Mouse (Mus musculus) cerebellum, adult 2 months (tissue): ENCODE measurements at regions not wholly inside any gene's neighbourhood (a gene's known extent, or its start where the extent isn't known, plus 50 kb on each side); places are given as distances from the start of the nearest gene placed in this dataset.

Experiments
- CTCF ChIP-seq: fragments of 200-500 bp; IDR thresholded peaks from 2 replicates; pipeline ENCODE4 v1.5.1; 2011; ENCODE audit warnings: low read depth, mild to moderate bottlenecking, control low read depth, low read length, moderate library complexity, borderline replicate concordance; ENCODE audit not compliant: insufficient read depth
- POLR2A ChIP-seq: fragments of 200-500 bp; IDR thresholded peaks from 2 replicates; pipeline ENCODE4 v1.6.1; 2011; ENCODE audit warnings: low read length, control low read depth, borderline replicate concordance; ENCODE audit not compliant: insufficient read depth

- no peak for TF ChIP-seq CTCF
- TF ChIP-seq POLR2A = no peak
Measured at GRCm38 (mm10) chr4:31672171-31672841, 291.6 kb upstream of the Map3k7 start.
